Mouse (Mus musculus): ENCODE measurements at regions not wholly inside any gene's neighbourhood (a gene's known extent, or its start where the extent isn't known, plus 50 kb on each side); places are given as distances from the start of the nearest gene placed in this dataset.

GRCm38 (mm10) chr12:12490173-12490572, 228.2 kb downstream of the Fam49a start:
- TF ChIP-seq CTCF (IDR thresholded peaks at IDR 0.05; ENCODE audit: control insufficient read depth, insufficient read depth, low read length): no peak
- no peak for TF ChIP-seq POLR2A (IDR thresholded peaks at IDR 0.05; ENCODE audit: borderline replicate concordance, control insufficient read depth, low read depth, low read length)
